Mouse (Mus musculus): ENCODE measurements around the gene Atox1.

DNA sequence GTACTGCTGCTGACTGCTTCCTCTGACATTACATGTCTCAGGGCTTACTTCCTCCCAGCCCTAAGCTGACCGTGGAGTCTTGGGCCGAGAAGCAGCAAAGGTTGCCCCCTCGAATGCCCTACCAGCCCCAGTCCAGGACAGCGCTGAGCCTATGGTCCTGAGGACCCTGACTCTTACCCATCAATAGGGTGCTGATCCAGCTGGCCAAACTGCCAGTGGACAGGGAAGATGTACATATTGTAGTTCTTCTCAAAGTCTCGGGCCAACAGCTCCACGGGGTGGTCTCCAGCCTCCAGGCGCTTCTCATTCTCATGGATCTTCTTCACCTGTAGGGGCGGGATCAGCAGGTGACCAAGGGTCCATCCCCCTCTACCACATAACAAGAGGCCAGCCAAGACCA, 62.7 kb downstream of the Atox1 start:
- TF ChIP-seq POLR2A (IDR thresholded peaks at IDR 0.05; ENCODE audit: borderline replicate concordance, extremely low read depth, low read depth, low read length) (no peak), CTCF (IDR thresholded peaks at IDR 0.05; ENCODE audit: insufficient read depth, low read length) (no peak)
